Mouse (Mus musculus): ENCODE results near the gene Capns2. TPM values are rescaled to one million over a fixed set of nuclear protein-coding genes. Genes with fewer than 3 reads are reported as not detected.

Gene Capns2
- polyA plus RNA-seq, 1 experiment from 2014 or later = 0.19 TPM

GRCm38 (mm10) chr8:92916082-92916481, 14.9 kb downstream of the Capns2 start:
- DNase-seq (ENCODE audit: extremely low spot score, low spot score) = no peak
- WGBS = 84% methylated on average over 3 of the region's 3 CpGs
- Histone ChIP-seq H3K27me3 (ENCODE audit: poor library complexity, severe bottlenecking) (no peaks in the 10 kb centered on the region), H3K4me1 (no peaks in the 10 kb centered on the region), H3K27ac (no peak overlapping the region), H3K36me3 (replicated peaks) (no peaks in the 10 kb centered on the region), H3K9me3 (no peaks in the 10 kb centered on the region), H3K4me3 (no peak overlapping the region)

DNA sequence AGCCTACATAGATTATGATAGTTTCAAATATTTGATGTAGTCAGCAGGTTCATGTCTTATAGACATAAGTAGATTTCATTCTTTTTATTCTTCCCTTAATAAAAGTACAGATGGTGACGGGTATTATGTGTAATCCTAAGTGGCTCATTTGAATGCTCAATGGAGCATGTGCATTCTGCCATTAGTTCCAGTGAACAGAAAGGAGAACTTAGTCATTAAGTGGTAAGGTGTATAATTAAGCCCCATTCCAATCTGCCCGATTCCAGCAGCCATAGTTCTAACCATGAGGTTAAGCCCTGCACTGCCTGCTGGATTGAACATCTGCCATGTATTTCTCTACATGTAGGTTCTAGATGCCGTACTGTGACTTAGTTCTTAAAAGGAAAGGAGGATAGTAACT, 20.6 kb downstream of the Capns2 start:
- Histone ChIP-seq H3K36me3 (replicated peaks) (no peaks in the 10 kb centered on the region), H3K27me3 (ENCODE audit: poor library complexity, severe bottlenecking) (no peaks in the 10 kb centered on the region), H3K27ac (no peak overlapping the region), H3K9me3 (no peaks in the 10 kb centered on the region), H3K4me3 (no peak overlapping the region), H3K4me1 (no peaks in the 10 kb centered on the region)
- DNase-seq (ENCODE audit: extremely low spot score, low spot score) = no peak
- WGBS = 84% methylated on average over 3 of the region's 3 CpGs

DNA sequence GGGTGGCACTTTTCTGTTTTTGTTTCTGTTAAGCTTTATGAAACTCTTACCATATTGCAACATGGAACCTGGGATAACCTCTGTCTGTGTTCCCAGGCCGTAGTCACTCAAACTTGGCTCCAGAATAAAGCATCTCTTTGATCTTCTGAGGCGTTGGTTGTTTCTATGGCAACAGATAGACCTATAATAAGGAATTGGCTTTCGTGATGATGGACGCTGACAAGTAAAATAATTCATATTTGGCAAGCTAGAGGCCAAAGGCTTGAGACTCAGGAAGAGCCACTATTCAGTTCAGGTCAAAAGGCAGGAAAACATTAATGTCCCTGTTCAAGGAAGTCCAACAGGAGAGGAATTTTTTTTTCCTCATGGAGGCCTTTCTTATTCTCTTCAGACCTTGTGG, 27.8 kb downstream of the Capns2 start:
- Histone ChIP-seq H3K4me3 (no peak overlapping the region), H3K27me3 (ENCODE audit: poor library complexity, severe bottlenecking) (no peaks in the 10 kb centered on the region), H3K36me3 (replicated peaks) (no peaks in the 10 kb centered on the region), H3K27ac (no peak overlapping the region), H3K9me3 (no peaks in the 10 kb centered on the region), H3K4me1 (no peaks in the 10 kb centered on the region)
- WGBS = 91% methylated on average over 4 of the region's 4 CpGs
- DNase-seq (ENCODE audit: extremely low spot score, low spot score) = no peak

GRCm38 (mm10) chr8:92938056-92938455, 36.8 kb downstream of the Capns2 start:
- Histone ChIP-seq H3K27me3 (ENCODE audit: poor library complexity, severe bottlenecking) (no peaks in the 10 kb centered on the region), H3K4me1 (no peaks in the 10 kb centered on the region), H3K36me3 (replicated peaks) (no peaks in the 10 kb centered on the region), H3K9me3 (no peaks in the 10 kb centered on the region), H3K27ac (no peak overlapping the region), H3K4me3 (no peak overlapping the region)
- 84% methylated on average over 4 of the region's 4 CpGs for WGBS
- DNase-seq (ENCODE audit: extremely low spot score, low spot score) = no peak

- Histone ChIP-seq H3K36me3 (replicated peaks) (no peaks in the 10 kb centered on the region), H3K27ac (no peak overlapping the region), H3K4me3 (no peak overlapping the region), H3K4me1 (no peaks in the 10 kb centered on the region), H3K9me3 (no peaks in the 10 kb centered on the region), H3K27me3 (ENCODE audit: poor library complexity, severe bottlenecking) (no peaks in the 10 kb centered on the region)
- WGBS = 95% methylated on average over 4 of the region's 4 CpGs
- no peak for DNase-seq (ENCODE audit: extremely low spot score, low spot score)
Measured at GRCm38 (mm10) chr8:92949071-92949470, 47.9 kb downstream of the Capns2 start.

GRCm38 (mm10) chr8:92950639-92951371, 49.6 kb downstream of the Capns2 start:
- 88% methylated on average over 12 of the region's 12 CpGs for WGBS
- no peak overlapping the region for H3K4me3 ChIP-seq
- H3K27ac ChIP-seq = no peak overlapping the region
- no peak for DNase-seq (ENCODE audit: extremely low spot score, low spot score)
- no peaks in the 10 kb centered on the region for H3K4me1 ChIP-seq
- H3K36me3 ChIP-seq (replicated peaks) = no peaks in the 10 kb centered on the region
- H3K9me3 ChIP-seq = no peaks in the 10 kb centered on the region
- H3K27me3 ChIP-seq (ENCODE audit: poor library complexity, severe bottlenecking) = no peaks in the 10 kb centered on the region

Small RNAs within 50 kb of the gene (microRNA-seq; reads per million reads assigned to microRNA genes)
- gene Gm22151 = not detected

Other genes starting within 250 kb of the Capns2 start
- 0.22 TPM in 1 of 2 replicates, not detected in the other for gene Irx6, start 227.1 kb upstream of the Capns2 start, polyA plus RNA-seq (2016; fragmentation: Nextera tagmentation; extraction: Ambion mirVana)
- gene Mmp2, start 74.1 kb upstream of the Capns2 start, polyA plus RNA-seq (2016; fragmentation: Nextera tagmentation; extraction: Ambion mirVana) = 38.4 and 43.3 TPM in 2 replicates
- 2.2 and 3.6 TPM in 2 replicates for gene Lpcat2, start 46.1 kb upstream of the Capns2 start, polyA plus RNA-seq (2016; fragmentation: Nextera tagmentation; extraction: Ambion mirVana)
- 0.02 TPM in 1 of 2 replicates, not detected in the other for gene Slc6a2, start 58.7 kb downstream of the Capns2 start, polyA plus RNA-seq (2016; fragmentation: Nextera tagmentation; extraction: Ambion mirVana)
- not detected in 2 replicates for gene Ces1a, start 146.8 kb downstream of the Capns2 start, polyA plus RNA-seq (2016; fragmentation: Nextera tagmentation; extraction: Ambion mirVana)
- not detected in 2 replicates for gene Ces1b, start 178.6 kb downstream of the Capns2 start, polyA plus RNA-seq (2016; fragmentation: Nextera tagmentation; extraction: Ambion mirVana)
- not detected in 2 replicates for gene Ces1c, start 229.9 kb downstream of the Capns2 start, polyA plus RNA-seq (2016; fragmentation: Nextera tagmentation; extraction: Ambion mirVana)

Data from forebrain, embryonic 10.5 days (tissue).